Mouse (Mus musculus) midbrain, embryonic 16.5 days (tissue): ENCODE data around the gene Atg4a. TPM values are rescaled to one million over a fixed set of nuclear protein-coding genes. Genes with fewer than 3 reads are reported as not detected.

Source experiments
- ATAC-seq: fragments of 200-750 bp; cut with Nextera tagmentation; 2 replicates; pipeline ENCODE4 v1.8.0; 2017; ENCODE audit warnings: moderate TSS enrichment
- H3K27ac ChIP-seq: fragments of 300-500 bp; sonication (generic); 2 replicates; pipeline ENCODE4 v1.5.1; 2014; ENCODE audit warnings: mild to moderate bottlenecking, low read length, mixed read lengths
- H3K27me3 ChIP-seq: fragments of 300-500 bp; sonication (generic); 2 replicates; pipeline ENCODE4 v1.6.1; 2014; ENCODE audit warnings: low read depth, low read length, mixed read lengths; ENCODE audit not compliant: control insufficient read depth, insufficient read depth
- H3K36me3 ChIP-seq: fragments of 300-500 bp; sonication (generic); 2 replicates; pipeline ENCODE4 v1.6.1; 2014; ENCODE audit warnings: mild to moderate bottlenecking, low read length, moderate library complexity, mixed read lengths; ENCODE audit not compliant: control insufficient read depth, insufficient read depth
- H3K4me1 ChIP-seq: fragments of 300-500 bp; sonication (generic); 2 replicates; pipeline ENCODE4 v1.6.1; 2014; ENCODE audit warnings: mild to moderate bottlenecking, low read length, mixed read lengths; ENCODE audit not compliant: control insufficient read depth, insufficient read depth
- H3K4me2 ChIP-seq: fragments of 300-500 bp; sonication (generic); 2 replicates; pipeline ENCODE4 v1.6.1; 2014; ENCODE audit warnings: mild to moderate bottlenecking, low read length, mixed read lengths
- H3K4me3 ChIP-seq: fragments of 300-500 bp; sonication (generic); 2 replicates; pipeline ENCODE4 v1.5.1; 2014; ENCODE audit warnings: low read depth, mild to moderate bottlenecking, low read length, moderate library complexity, mixed read lengths
- H3K9ac ChIP-seq: fragments of 300-500 bp; sonication (generic); 2 replicates; pipeline ENCODE4 v1.6.1; 2014; ENCODE audit warnings: low read depth, low read length, mixed read lengths
- H3K9me3 ChIP-seq: fragments of 300-500 bp; sonication (generic); replicated peaks from 2 replicates; pipeline ENCODE4 v1.6.1; 2014; ENCODE audit warnings: mild to moderate bottlenecking, low read length, mixed read lengths; ENCODE audit not compliant: control insufficient read depth, poor library complexity, severe bottlenecking
- WGBS: fragments of 180-500 bp; shearing (Covaris S2); extraction: QIAGEN DNeasy Blood & Tissue Kit; methylation state at CpG from one replicate; pipeline ENCODE4 v1.1.7; 2014; 5-methylcytosine and 5-hydroxymethylcytosine counted together
- polyA plus RNA-seq: library from polyadenylated mRNA; unstranded; fragments of >200 nt; fragmentation: Nextera tagmentation; extraction: Ambion mirVana; gene quantifications from 2 replicates; pipeline ENCODE4 v1.2.1, GENCODE M21; 2015

The Atg4a gene
- polyA plus RNA-seq, 1 experiment from 2014 or later = 8.9 TPM

DNA sequence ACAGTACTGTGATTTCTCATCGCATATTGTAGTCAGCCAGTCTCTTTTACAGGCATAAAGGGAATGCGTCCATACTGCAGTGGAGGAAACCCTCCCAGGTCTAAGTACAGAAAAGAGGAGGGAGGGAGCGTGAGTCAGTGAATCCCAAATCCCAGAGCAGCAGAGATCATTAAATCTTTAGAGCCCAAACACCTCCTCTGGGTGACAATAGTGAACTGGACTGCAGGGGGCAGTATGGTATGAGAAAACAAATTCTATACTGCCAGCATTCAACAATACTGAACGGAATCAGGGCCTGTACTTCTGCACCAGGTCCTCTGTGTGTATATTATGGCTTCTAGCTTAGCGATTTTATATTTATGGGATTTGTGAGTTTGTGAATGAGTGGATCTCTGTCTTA, 256.1 kb downstream of the Atg4a start:
- no peak overlapping the region for H3K27ac ChIP-seq
- no peaks in the 10 kb centered on the region for H3K4me1 ChIP-seq
- no peaks in the 10 kb centered on the region for H3K36me3 ChIP-seq
- no peak overlapping the region for H3K4me2 ChIP-seq
- no peaks in the 10 kb centered on the region for H3K9me3 ChIP-seq
- no peak overlapping the region for H3K9ac ChIP-seq
- peak; percentile 73 for ATAC-seq
- H3K27me3 ChIP-seq = peaks cover 7% of the 10 kb centered on the region
- WGBS = 35% methylated on average over 5 of the region's 5 CpGs
- no peak overlapping the region for H3K4me3 ChIP-seq

Other genes with a start within 250 kb of the Atg4a start
- not detected in 2 replicates for gene Tex13b, start 143.5 kb upstream of the Atg4a start, polyA plus RNA-seq
- gene Vsig1, start 49.3 kb upstream of the Atg4a start, polyA plus RNA-seq = not detected in 2 replicates
- gene Psmd10, start 179 bp upstream of the Atg4a start, polyA plus RNA-seq = 44.6 and 47.0 TPM in 2 replicates